ENCODE assay signal across 8 mouse cellular contexts in genomic region chr1:151390029-151390428, GRCm38 (mm10). TPM values are rescaled to one million over a fixed set of nuclear protein-coding genes. Genes with fewer than 3 reads are reported as not detected.
DNase-seq lines count a peak whose midpoint lies in the region; ATAC-seq lines count a peak whose summit lies in the region.

No protein-coding gene starts in this region.

- no peaks in the 10 kb centered on the region for H3K27me3 ChIP-seq in liver, embryonic 12.5 days (replicated peaks)
- H3K27me3 ChIP-seq in heart, embryonic 11.5 days (ENCODE audit: control insufficient read depth, insufficient read depth, low read length), result no peaks in the 10 kb centered on the region

- H3K4me1 ChIP-seq in liver, embryonic 12.5 days, result no peaks in the 10 kb centered on the region
- no peaks in the 10 kb centered on the region for H3K4me1 ChIP-seq in heart, embryonic 11.5 days (ENCODE audit: control insufficient read depth, insufficient read depth, low read length)

- 90% methylated on average over 1 of the region's 1 CpGs for WGBS in liver, embryonic 12.5 days (ENCODE audit: insufficient replicate concordance)
- WGBS in heart, embryonic 11.5 days (ENCODE audit: insufficient replicate concordance), result 100% methylated on average over 1 of the region's 1 CpGs

- ATAC-seq in liver, embryonic 12.5 days, result no peak
- ATAC-seq in heart, embryonic 11.5 days (replicated peaks; ENCODE audit: insufficient number of reproducible peaks, low FRiP score, low TSS enrichment), result no peak

- H3K4me3 ChIP-seq in liver, embryonic 12.5 days, result no peak overlapping the region
- H3K4me3 ChIP-seq in heart, embryonic 11.5 days (ENCODE audit: low read depth, low read length), result no peak overlapping the region

- H3K9me3 ChIP-seq in liver, embryonic 12.5 days (replicated peaks), result no peaks in the 10 kb centered on the region
- no peaks in the 10 kb centered on the region for H3K9me3 ChIP-seq in heart, embryonic 11.5 days (replicated peaks; ENCODE audit: control insufficient read depth, low read length)

- H3K36me3 ChIP-seq in liver, embryonic 12.5 days, result peaks cover 33% of the 10 kb centered on the region
- 0 out of 2 replicates have a peak, but pooled peaks cover 4% of the 10 kb centered on the region for H3K36me3 ChIP-seq in heart, embryonic 11.5 days (ENCODE audit: control insufficient read depth, insufficient read depth, low read length)

- peak; percentile 27 for DNase-seq in adrenal gland, postnatal 25 days
- no peak for DNase-seq in adrenal gland, adult 18-20 months (ENCODE audit: low spot score in 2 of 2)
- DNase-seq in liver, result peak; percentile 16
- peak; percentile 10 for DNase-seq in c-Kit-positive CD71-positive TER-119-positive erythroid progenitor cells, embryonic 14.5 days (ENCODE audit: low spot score)
- DNase-seq in lung, postnatal 36 days, result peak; percentile 37
- DNase-seq in spleen, postnatal 14 days (ENCODE audit: low spot score in 2 of 2), result no peak

- H3K27ac ChIP-seq in liver, embryonic 12.5 days, result no peak overlapping the region
- H3K27ac ChIP-seq in heart, embryonic 11.5 days (ENCODE audit: low read depth, low read length), result no peak overlapping the region

- no peak overlapping the region for H3K9ac ChIP-seq in liver, embryonic 12.5 days
- no peak overlapping the region for H3K9ac ChIP-seq in heart, embryonic 11.5 days (ENCODE audit: low read depth, low read length)

- no peak overlapping the region for H3K4me2 ChIP-seq in liver, embryonic 12.5 days
- no peak overlapping the region for H3K4me2 ChIP-seq in heart, embryonic 11.5 days

RNA-seq across cellular contexts. Expression of gene Swt1, which starts 38.2 kb away (rescaled TPM):
- total RNA-seq in adrenal gland, postnatal 25 days (2021), result 22.4 and 29.5 TPM in 2 replicates
- 10 to 100 TPM; 18.1 to 19.1 TPM for total RNA-seq in adrenal gland, adult 18-20 months (2021)
- polyA plus RNA-seq in liver, embryonic 12.5 days (2016; fragmentation: Nextera tagmentation; extraction: Ambion mirVana), result 21.3 and 23.5 TPM in 2 replicates
- 19.6 and 27.7 TPM in 2 replicates for polyA plus RNA-seq in heart, embryonic 11.5 days (2014; fragmentation: Nextera tagmentation; extraction: Ambion mirVana)

RNA-seq across cellular contexts. Expression of gene Trmt1l, which starts 38.3 kb away (rescaled TPM):
- total RNA-seq in adrenal gland, postnatal 25 days (2021), result 33.7 and 34.5 TPM in 2 replicates
- total RNA-seq in adrenal gland, adult 18-20 months (2021), result 10 to 100 TPM; 30.1 to 31.5 TPM
- 29.7 and 31.6 TPM in 2 replicates for polyA plus RNA-seq in liver, embryonic 12.5 days (2016; fragmentation: Nextera tagmentation; extraction: Ambion mirVana)
- polyA plus RNA-seq in heart, embryonic 11.5 days (2014; fragmentation: Nextera tagmentation; extraction: Ambion mirVana), result 41.2 and 45.7 TPM in 2 replicates

RNA-seq across cellular contexts. Expression of gene Ivns1abp, which starts 45.8 kb away (rescaled TPM):
- 169 and 213 TPM in 2 replicates for total RNA-seq in adrenal gland, postnatal 25 days (2021)
- 100 to 1,000 TPM; 102 to 147 TPM for total RNA-seq in adrenal gland, adult 18-20 months (2021)
- 140 and 141 TPM in 2 replicates for polyA plus RNA-seq in liver, embryonic 12.5 days (2016; fragmentation: Nextera tagmentation; extraction: Ambion mirVana)
- polyA plus RNA-seq in heart, embryonic 11.5 days (2014; fragmentation: Nextera tagmentation; extraction: Ambion mirVana), result 228 and 296 TPM in 2 replicates

Comparison
In these comparisons a context has a peak if more than half of its experiments do, and no peak if none do; other contexts are left out.
1. DNase-seq: peak in adrenal gland, postnatal 25 days (single experiment), liver (single experiment), c-Kit-positive CD71-positive TER-119-positive erythroid progenitor cells, embryonic 14.5 days (single experiment) and lung, postnatal 36 days (single experiment); none in adrenal gland, adult 18-20 months (0 of 2) and spleen, postnatal 14 days (0 of 2).